Mouse (Mus musculus): ENCODE measurements at regions not wholly inside any gene's neighbourhood (a gene's known extent, or its start where the extent isn't known, plus 50 kb on each side); places are given as distances from the start of the nearest gene placed in this dataset.
A peak's percentile ranks its signal among the peaks of the same experiment; 100 is the strongest.

- no peak for DNase-seq (ENCODE audit: low spot score)
Measured at GRCm38 (mm10) chr9:30521556-30522240, 94.8 kb downstream of the Snx19 start.

DNA sequence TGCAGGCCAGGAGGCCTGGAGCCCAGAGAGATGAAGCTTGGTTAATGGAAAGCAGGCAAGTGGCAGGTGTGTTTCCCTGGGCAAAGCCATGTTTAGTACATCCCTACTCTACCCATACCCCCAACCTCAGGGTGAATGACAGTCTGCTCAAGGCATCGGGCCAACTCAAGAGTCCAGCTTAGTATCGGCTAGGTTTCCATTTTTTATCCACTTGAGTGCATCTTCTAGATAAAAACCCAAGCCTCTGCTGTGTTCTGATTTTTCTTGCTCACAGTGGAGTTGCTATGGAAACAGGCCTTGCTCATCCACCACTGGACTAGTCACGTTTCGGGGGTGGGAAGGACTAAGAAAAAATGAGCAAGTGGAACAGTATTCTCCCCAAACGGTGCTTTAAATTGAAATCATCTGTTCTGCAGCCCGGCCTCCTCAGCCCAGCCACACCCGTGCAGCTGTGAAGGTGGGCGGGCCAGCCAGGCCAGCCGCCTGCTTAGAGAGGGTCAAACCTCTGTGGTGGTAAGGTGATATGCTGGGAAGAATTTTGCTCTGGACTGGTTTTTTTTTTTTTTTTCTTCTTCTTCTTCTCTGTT lies 94.0 kb downstream of the Snx19 start:
- peak; percentile 32 for DNase-seq (ENCODE audit: low spot score)

- DNase-seq (ENCODE audit: low spot score) = no peak
Measured at GRCm38 (mm10) chr9:30520116-30520515, 93.2 kb downstream of the Snx19 start.

- DNase-seq (ENCODE audit: low spot score) = no peak
Measured at GRCm38 (mm10) chr9:30519231-30519630, 92.3 kb downstream of the Snx19 start.
